Mouse (Mus musculus) heart, embryonic 13.5 days (tissue): ENCODE measurements at regions not wholly inside any gene's neighbourhood (a gene's known extent, or its start where the extent isn't known, plus 50 kb on each side); places are given as distances from the start of the nearest gene placed in this dataset.
A peak's percentile ranks its signal among the peaks of the same experiment; 100 is the strongest.

Experiments used
- ATAC-seq: fragments of 200-750 bp; cut with Nextera tagmentation; 2 replicates; pipeline ENCODE4 v1.8.0; 2017; ENCODE audit warnings: moderate TSS enrichment; ENCODE audit not compliant: insufficient number of reproducible peaks, low FRiP score, low TSS enrichment; ENCODE audit errors: extremely low read depth
- H3K27ac ChIP-seq: fragments of 300-500 bp; sonication (generic); replicated peaks from 2 replicates; pipeline ENCODE4 v1.5.1; 2015; ENCODE audit warnings: moderate library complexity, mild to moderate bottlenecking, inconsistent platforms
- H3K27me3 ChIP-seq: fragments of 300-500 bp; sonication (generic); replicated peaks from 2 replicates; pipeline ENCODE4 v1.6.1; 2015; ENCODE audit warnings: mild to moderate bottlenecking, inconsistent platforms
- H3K36me3 ChIP-seq: fragments of 300-500 bp; sonication (generic); 2 replicates; pipeline ENCODE4 v1.6.1; 2015; ENCODE audit warnings: mild to moderate bottlenecking, inconsistent platforms
- H3K4me1 ChIP-seq: fragments of 300-500 bp; sonication (generic); 2 replicates; pipeline ENCODE4 v1.6.1; 2015; ENCODE audit warnings: inconsistent platforms
- H3K4me2 ChIP-seq: fragments of 300-500 bp; sonication (generic); 2 replicates; pipeline ENCODE4 v1.6.1; 2015; ENCODE audit warnings: inconsistent platforms, mild to moderate bottlenecking, moderate library complexity
- H3K4me3 ChIP-seq: fragments of 300-500 bp; sonication (generic); 2 replicates; pipeline ENCODE4 v1.5.1; 2015; ENCODE audit warnings: moderate library complexity, mild to moderate bottlenecking, inconsistent platforms
- H3K9ac ChIP-seq: fragments of 300-500 bp; sonication (generic); 2 replicates; pipeline ENCODE4 v1.6.1; 2015; ENCODE audit warnings: inconsistent platforms, mild to moderate bottlenecking, moderate library complexity
- H3K9me3 ChIP-seq: fragments of 300-500 bp; sonication (generic); 2 replicates; pipeline ENCODE4 v1.6.1; 2016; ENCODE audit warnings: inconsistent platforms
- WGBS: fragments of 180-500 bp; shearing (Covaris S2); methylation state at CpG from one replicate; pipeline ENCODE4 v1.1.7; 2015; ENCODE audit warnings: mixed read lengths; 5-methylcytosine and 5-hydroxymethylcytosine counted together

DNA sequence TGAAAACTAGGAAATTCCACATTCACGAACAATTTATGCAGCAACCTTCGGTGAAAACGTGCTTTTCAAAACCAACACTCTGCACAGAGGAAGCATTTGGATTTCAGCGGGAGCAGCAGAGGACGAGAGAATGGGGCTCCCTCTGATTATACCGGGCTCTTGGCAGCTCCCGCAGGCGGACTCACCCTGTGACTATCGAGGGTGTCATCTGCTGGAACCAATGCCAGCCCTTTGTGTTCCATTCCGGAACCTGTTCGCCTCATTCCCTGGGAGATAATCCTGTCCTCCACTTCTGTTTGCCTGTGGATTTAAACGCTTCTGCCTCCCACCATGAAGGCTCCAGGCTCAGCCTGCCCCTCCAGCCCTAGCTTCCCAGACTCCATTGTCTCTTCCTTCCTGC is 77.1 kb downstream of the Utp18 start:
- Histone ChIP-seq H3K4me3 (no peak overlapping the region), H3K4me1 (no peaks in the 10 kb centered on the region), H3K9ac (no peak overlapping the region), H3K9me3 (no peaks in the 10 kb centered on the region), H3K36me3 (no peaks in the 10 kb centered on the region), H3K27me3 (no peaks in the 10 kb centered on the region), H3K4me2 (no peak overlapping the region), H3K27ac (no peak overlapping the region)
- ATAC-seq: no peak
- 73% methylated on average over 12 of the region's 12 CpGs for WGBS

DNA sequence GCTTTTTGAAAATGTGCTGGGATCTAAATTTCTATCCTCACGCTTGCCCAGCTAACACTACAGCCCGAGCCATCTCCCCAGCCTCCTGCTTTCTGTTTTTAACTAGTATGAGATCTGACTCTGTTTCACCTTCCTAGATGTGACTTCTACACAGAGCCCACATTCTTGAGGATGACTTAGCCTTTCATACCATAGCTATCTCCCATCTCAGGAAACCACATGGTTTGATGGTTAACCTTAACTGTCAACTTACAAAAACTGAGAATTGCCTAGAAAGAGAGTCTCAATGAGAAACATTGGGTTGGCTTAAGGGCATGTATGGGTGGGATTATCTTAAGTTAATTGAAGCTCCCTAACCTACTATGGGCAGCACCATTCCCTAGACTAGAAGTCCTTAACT is 78.4 kb downstream of the Utp18 start:
- no peaks in the 10 kb centered on the region for H3K36me3 ChIP-seq
- ATAC-seq: no peak
- H3K4me3 ChIP-seq: no peak overlapping the region
- no peaks in the 10 kb centered on the region for H3K9me3 ChIP-seq
- H3K27ac ChIP-seq: no peak overlapping the region
- H3K27me3 ChIP-seq: no peaks in the 10 kb centered on the region
- H3K4me1 ChIP-seq: no peaks in the 10 kb centered on the region
- H3K9ac ChIP-seq: no peak overlapping the region
- H3K4me2 ChIP-seq: no peak overlapping the region
- 78% methylated on average over 2 of the region's 2 CpGs for WGBS

DNA sequence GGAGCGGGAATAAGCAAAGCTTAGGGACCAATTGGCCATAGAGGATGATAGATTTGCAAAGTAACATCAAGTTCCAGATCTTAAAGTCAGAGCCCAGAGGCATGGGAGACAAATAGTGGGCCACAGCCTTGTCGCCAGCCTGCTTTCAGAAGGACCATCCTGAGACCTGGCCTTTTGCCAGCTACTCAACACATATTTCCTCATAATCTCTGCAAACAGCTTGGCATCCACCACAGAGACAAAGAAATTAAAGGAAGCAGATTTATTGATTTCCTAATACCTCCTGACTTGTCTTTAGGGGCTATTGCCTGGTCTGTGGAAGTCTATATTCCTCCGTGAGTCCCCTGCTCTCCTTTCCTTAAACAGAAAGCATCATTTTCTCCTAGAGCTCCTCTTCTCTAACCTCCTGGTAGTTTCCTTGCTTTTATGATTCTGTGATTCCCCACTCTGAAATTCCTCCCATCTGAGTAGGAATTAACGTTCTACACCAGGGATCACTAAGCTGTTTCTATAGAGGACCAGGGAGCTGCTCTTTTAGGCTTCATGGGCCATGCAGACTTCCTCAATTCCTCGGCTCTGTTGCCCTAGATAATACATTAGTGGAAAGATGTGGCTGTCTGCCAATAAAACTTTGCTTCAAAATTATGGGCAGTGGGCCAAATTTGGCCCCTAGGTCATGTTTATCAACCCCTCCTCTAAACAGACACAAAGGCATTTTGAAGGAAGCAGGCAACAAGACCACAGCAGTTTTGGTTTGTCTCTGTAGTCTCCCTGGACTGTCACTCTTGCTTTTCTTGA is 114.2 kb downstream of the Utp18 start:
- Histone ChIP-seq H3K27me3 (0 out of 2 replicates have a peak, but pooled peaks cover 7% of the 10 kb centered on the region), H3K4me2 (no peak overlapping the region), H3K36me3 (no peaks in the 10 kb centered on the region), H3K27ac (no peak overlapping the region), H3K9ac (no peak overlapping the region), H3K9me3 (peaks cover 8% of the 10 kb centered on the region; the same call in 1 of the 2 replicates), H3K4me1 (no peaks in the 10 kb centered on the region), H3K4me3 (no peak overlapping the region)
- 60% methylated on average over 5 of the region's 5 CpGs for WGBS
- ATAC-seq: no peak

DNA sequence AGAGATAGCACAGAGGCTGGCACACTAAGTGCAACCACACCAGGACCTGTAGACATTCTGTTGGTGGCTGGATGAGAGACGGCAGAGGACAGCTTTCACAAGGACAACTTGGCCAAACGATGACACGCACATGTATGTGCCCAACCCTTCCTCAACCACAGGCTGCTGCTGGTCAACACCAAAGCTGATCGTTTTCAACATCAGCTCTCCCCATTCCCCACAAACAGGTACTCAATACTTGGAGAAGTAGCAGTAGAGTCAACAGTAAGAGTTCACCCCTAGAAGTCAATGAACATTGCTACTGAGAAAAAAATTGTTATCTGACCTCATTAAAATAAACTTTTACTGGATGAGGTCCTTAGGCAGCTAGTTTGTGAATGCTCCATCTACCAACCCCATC is 119.6 kb downstream of the Utp18 start:
- H3K9ac ChIP-seq: no peak overlapping the region
- ATAC-seq: no peak
- H3K4me3 ChIP-seq: no peak overlapping the region
- H3K4me2 ChIP-seq: no peak overlapping the region
- peaks cover 32% of the 10 kb centered on the region for H3K27me3 ChIP-seq
- H3K36me3 ChIP-seq: no peaks in the 10 kb centered on the region
- no peak overlapping the region for H3K27ac ChIP-seq
- peaks cover 3% of the 10 kb centered on the region; the same call in 1 of the 2 replicates for H3K4me1 ChIP-seq
- H3K9me3 ChIP-seq: peaks cover 8% of the 10 kb centered on the region; the same call in 1 of the 2 replicates
- 86% methylated on average over 4 of the region's 4 CpGs for WGBS

DNA sequence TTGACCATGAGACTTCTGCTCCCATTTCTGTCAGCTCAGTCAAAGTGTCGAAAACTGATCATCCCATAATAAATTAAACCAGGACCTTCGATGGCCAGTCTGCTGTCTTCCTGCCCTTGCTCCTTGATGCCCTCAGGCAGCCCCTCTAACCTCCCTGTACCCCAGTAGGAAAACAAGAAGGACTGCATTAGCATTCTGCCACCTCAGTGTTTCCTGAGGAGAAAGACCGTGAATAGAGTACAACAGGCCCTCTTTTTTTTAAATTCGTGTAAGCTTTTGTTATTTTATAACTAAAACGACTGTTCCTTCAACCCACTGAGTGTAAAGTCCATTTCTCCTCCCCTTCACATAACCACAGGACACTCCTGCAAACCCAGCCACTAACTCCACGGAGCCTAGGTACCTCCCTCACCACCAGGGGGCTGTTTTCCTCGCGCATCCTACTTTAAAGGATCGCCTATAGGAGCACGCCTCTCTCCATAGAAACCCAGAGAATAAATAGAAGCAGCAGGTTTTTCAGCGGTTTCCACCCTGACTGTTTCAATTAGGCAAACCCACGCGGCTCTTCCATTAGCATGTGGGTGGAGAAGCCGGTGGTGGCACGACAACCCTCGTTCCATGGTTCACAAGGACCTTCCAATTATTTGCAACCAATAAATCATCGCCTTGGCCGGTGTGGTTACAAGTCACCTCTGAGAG is 122.6 kb downstream of the Utp18 start:
- H3K4me3 ChIP-seq: no peak overlapping the region
- peaks cover 42% of the 10 kb centered on the region for H3K27me3 ChIP-seq
- H3K9ac ChIP-seq: no peak overlapping the region
- no peak overlapping the region for H3K27ac ChIP-seq
- H3K36me3 ChIP-seq: no peaks in the 10 kb centered on the region
- peaks cover 3% of the 10 kb centered on the region; the same call in 1 of the 2 replicates for H3K4me1 ChIP-seq
- 20% methylated on average over 18 of the region's 18 CpGs for WGBS
- ATAC-seq: no peak
- H3K9me3 ChIP-seq: peaks cover 8% of the 10 kb centered on the region; the same call in 1 of the 2 replicates
- peak overlapping the region; percentile 43 for H3K4me2 ChIP-seq

DNA sequence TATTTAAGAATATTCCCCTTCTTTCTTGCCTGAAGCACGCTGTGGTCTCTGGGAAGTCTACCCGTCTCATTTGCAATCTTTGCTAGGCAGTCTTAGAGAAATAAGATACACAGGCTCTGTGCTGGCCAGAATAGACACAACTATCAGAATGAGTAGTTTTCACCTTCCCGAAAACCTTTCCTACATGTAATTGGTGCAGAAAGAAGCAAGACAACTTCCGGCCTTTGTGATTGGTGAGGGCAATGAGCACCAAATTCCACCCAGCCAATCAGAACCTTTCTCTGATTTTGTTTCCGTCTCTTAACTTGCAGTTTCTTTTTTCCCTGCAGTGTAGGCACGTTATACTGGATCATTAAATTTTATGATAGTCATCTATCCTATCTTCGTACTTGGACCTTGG is 127.7 kb downstream of the Utp18 start:
- H3K27ac ChIP-seq: no peak overlapping the region
- H3K36me3 ChIP-seq: no peaks in the 10 kb centered on the region
- no peak overlapping the region for H3K4me3 ChIP-seq
- no peak overlapping the region for H3K9ac ChIP-seq
- no peaks in the 10 kb centered on the region for H3K4me1 ChIP-seq
- H3K4me2 ChIP-seq: no peak overlapping the region
- ATAC-seq: no peak
- peaks cover 19% of the 10 kb centered on the region for H3K27me3 ChIP-seq
- no peaks in the 10 kb centered on the region for H3K9me3 ChIP-seq
- WGBS: 77% methylated on average over 7 of the region's 7 CpGs

DNA sequence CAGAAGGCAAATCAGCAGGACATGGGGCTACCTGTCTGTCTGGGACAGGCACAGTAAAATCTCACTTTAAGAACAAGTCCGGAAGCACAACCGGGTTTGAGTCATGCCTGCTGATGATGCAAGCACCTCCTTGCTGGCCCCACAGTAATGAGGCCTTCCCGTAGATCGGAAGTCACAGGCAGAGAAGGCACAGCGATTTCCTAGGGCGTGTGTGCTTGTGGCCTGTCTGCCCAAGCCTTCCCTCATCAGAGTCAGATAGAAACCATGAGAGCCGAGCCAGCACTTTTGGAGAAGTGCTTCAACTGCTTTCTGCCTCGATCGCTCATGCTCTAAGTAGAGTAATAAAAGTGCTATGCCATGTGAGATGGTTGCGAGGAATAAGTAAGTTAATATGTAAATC is 148.9 kb downstream of the Utp18 start:
- H3K4me3 ChIP-seq: no peak overlapping the region
- no peaks in the 10 kb centered on the region for H3K4me1 ChIP-seq
- no peaks in the 10 kb centered on the region for H3K9me3 ChIP-seq
- no peaks in the 10 kb centered on the region for H3K36me3 ChIP-seq
- no peak overlapping the region for H3K27ac ChIP-seq
- H3K27me3 ChIP-seq: no peaks in the 10 kb centered on the region
- ATAC-seq: no peak
- no peak overlapping the region for H3K9ac ChIP-seq
- 84% methylated on average over 10 of the region's 10 CpGs for WGBS
- no peak overlapping the region for H3K4me2 ChIP-seq

DNA sequence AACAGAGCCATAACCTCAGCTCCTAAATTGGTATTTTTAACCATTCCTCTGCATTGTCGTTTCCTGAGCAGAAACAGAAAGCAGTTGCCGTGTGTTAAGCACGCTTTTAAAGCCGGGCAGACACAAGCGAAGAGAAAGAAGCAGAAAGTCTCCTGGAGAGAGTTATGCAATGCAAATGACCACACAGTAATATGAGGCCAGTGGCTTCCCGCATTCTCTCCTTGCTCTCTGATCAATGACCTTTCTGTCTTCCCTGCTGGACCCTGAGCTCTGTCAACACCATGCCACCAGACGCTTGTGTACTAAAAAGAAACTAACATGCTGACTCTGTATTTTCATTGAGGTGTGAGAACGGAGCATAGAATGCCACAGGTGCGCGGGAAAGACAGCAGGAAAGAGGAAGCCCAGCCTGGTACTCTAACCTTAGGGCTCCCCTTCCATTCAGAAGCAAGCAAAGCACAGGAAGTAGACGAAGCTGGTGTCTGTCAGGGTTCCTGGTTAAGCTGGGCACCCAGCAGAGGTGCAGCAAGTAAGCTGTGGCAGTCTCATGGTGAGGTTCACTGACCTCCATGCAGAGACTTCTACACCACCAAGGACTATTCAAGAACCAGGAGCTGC is 151.9 kb downstream of the Utp18 start:
- ATAC-seq: no peak
- Histone ChIP-seq H3K4me1 (no peaks in the 10 kb centered on the region), H3K27ac (no peak overlapping the region), H3K4me3 (no peak overlapping the region), H3K9me3 (no peaks in the 10 kb centered on the region), H3K36me3 (no peaks in the 10 kb centered on the region), H3K4me2 (peak overlapping the region; percentile 12), H3K27me3 (no peaks in the 10 kb centered on the region), H3K9ac (no peak overlapping the region)
- WGBS: 44% methylated on average over 11 of the region's 11 CpGs

DNA sequence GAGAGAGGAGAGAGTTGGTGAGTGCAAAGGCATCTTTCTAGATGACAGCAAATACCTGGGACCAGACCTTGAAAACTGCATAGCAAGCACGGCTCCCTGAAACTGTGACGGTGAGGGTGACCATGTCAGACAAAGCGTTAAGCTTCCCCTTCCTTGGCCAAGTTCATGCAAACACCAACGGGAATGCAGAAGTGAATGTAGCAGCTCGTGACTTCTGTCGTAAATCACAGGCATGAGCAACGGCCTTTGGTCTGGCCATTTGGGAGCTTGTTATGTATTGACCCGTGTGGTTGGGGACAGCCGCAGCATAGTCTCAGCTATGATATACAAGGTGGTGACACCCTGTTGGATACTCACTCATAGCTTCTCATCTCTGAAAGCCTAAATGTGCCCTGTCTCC is 156.4 kb downstream of the Utp18 start:
- ATAC-seq: no peak
- H3K27ac ChIP-seq: no peak overlapping the region
- no peaks in the 10 kb centered on the region for H3K4me1 ChIP-seq
- H3K9ac ChIP-seq: no peak overlapping the region
- no peak overlapping the region for H3K4me2 ChIP-seq
- no peaks in the 10 kb centered on the region for H3K27me3 ChIP-seq
- H3K36me3 ChIP-seq: no peaks in the 10 kb centered on the region
- no peak overlapping the region for H3K4me3 ChIP-seq
- 0 out of 2 replicates have a peak, but pooled peaks cover 4% of the 10 kb centered on the region for H3K9me3 ChIP-seq
- WGBS: 80% methylated on average over 9 of the region's 9 CpGs

DNA sequence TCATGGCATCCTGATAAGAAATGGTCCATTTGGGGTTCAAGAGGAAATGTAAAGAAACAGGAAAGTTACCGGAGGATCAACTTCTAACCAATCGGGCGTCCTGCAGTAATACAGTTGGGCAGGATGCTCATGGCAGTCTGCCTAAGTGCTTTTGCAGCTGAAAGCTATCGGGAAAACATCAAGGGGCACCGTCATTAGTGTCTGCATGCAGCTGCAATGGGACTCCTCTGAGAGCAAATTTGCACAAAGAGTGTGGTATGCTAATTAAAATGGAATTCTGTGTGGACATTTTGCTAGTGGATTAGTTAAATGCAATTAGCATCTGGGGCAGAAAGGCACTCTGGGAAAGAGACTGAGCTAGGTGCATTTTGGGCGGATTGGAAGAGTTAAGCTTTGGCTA is 160.3 kb downstream of the Utp18 start:
- H3K36me3 ChIP-seq: no peaks in the 10 kb centered on the region
- H3K4me1 ChIP-seq: no peaks in the 10 kb centered on the region
- H3K9me3 ChIP-seq: 0 out of 2 replicates have a peak, but pooled peaks cover 4% of the 10 kb centered on the region
- no peak overlapping the region for H3K27ac ChIP-seq
- H3K9ac ChIP-seq: no peak overlapping the region
- 67% methylated on average over 6 of the region's 6 CpGs for WGBS
- no peaks in the 10 kb centered on the region for H3K27me3 ChIP-seq
- no peak overlapping the region for H3K4me3 ChIP-seq
- H3K4me2 ChIP-seq: no peak overlapping the region
- no peak for ATAC-seq

DNA sequence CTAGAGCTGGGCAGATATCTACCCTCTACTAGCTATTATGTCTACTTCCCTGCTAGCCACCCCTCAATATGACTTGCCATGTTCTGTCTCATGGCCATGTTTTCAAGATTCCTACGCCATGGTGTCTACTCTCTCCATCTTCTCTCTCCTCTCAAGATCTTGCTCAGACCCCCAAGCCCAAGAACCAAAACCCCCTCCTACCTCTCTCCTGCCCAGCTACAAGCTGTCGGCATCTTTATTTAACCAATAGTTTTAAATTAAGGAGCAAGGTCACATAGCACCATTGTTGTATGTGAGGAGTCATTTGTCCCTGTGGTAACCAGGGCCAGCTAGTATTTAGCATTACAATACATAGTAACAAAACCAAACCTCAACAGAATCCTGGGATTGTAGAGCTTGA is 166.4 kb downstream of the Utp18 start:
- no peak overlapping the region for H3K27ac ChIP-seq
- H3K4me3 ChIP-seq: no peak overlapping the region
- WGBS: 86% methylated on average over 2 of the region's 2 CpGs
- H3K4me2 ChIP-seq: no peak overlapping the region
- no peak for ATAC-seq
- no peaks in the 10 kb centered on the region for H3K9me3 ChIP-seq
- no peak overlapping the region for H3K9ac ChIP-seq
- no peaks in the 10 kb centered on the region for H3K36me3 ChIP-seq
- no peaks in the 10 kb centered on the region for H3K27me3 ChIP-seq
- no peaks in the 10 kb centered on the region for H3K4me1 ChIP-seq
